Mouse (Mus musculus): ENCODE results near the gene C2. TPM values are rescaled to one million over a fixed set of nuclear protein-coding genes. Genes with fewer than 3 reads are reported as not detected.

C2 gene
- polyA plus RNA-seq, 1 experiment from 2014 or later: 2.4 TPM

- Histone ChIP-seq H3K36me3 (no peaks in the 10 kb centered on the region; the same call in 1 of the 2 replicates), H3K27ac (replicated peaks) (no peak overlapping the region), H3K4me2 (no peak overlapping the region), H3K9ac (no peak overlapping the region), H3K9me3 (no peaks in the 10 kb centered on the region), H3K4me1 (replicated peaks) (peaks cover 20% of the 10 kb centered on the region), H3K27me3 (no peaks in the 10 kb centered on the region), H3K4me3 (no peak overlapping the region)
- WGBS: 97% methylated on average over 2 of the region's 2 CpGs
- ATAC-seq (ENCODE audit: low FRiP score, low read depth): no peak
Measured at GRCm38 (mm10) chr17:34891377-34891776, 6.7 kb downstream of the C2 start.

GRCm38 (mm10) chr17:34890074-34890743 is 7.9 kb downstream of the C2 start:
- Histone ChIP-seq H3K36me3 (no peaks in the 10 kb centered on the region), H3K27me3 (no peaks in the 10 kb centered on the region), H3K4me3 (no peak overlapping the region), H3K9ac (no peak overlapping the region), H3K27ac (replicated peaks) (no peak overlapping the region), H3K4me1 (replicated peaks) (peaks cover 8% of the 10 kb centered on the region), H3K4me2 (no peak overlapping the region), H3K9me3 (no peaks in the 10 kb centered on the region)
- no peak for ATAC-seq (ENCODE audit: low FRiP score, low read depth)
- 87% methylated on average over 12 of the region's 12 CpGs for WGBS

- no peaks in the 10 kb centered on the region for H3K36me3 ChIP-seq
- H3K27ac ChIP-seq (replicated peaks): no peak overlapping the region
- H3K27me3 ChIP-seq: no peaks in the 10 kb centered on the region
- 86% methylated on average over 5 of the region's 5 CpGs for WGBS
- H3K4me2 ChIP-seq: no peak overlapping the region
- no peak overlapping the region for H3K9ac ChIP-seq
- ATAC-seq (ENCODE audit: low FRiP score, low read depth): no peak
- H3K4me3 ChIP-seq: no peak overlapping the region
- no peaks in the 10 kb centered on the region for H3K9me3 ChIP-seq
- H3K4me1 ChIP-seq (replicated peaks): no peaks in the 10 kb centered on the region
Measured at GRCm38 (mm10) chr17:34887942-34888341, 10.1 kb downstream of the C2 start.

- Histone ChIP-seq H3K27me3 (peaks cover 8% of the 10 kb centered on the region; the same call in 1 of the 2 replicates), H3K36me3 (no peaks in the 10 kb centered on the region), H3K27ac (replicated peaks) (no peak overlapping the region), H3K9ac (no peak overlapping the region), H3K4me3 (no peak overlapping the region), H3K4me2 (no peak overlapping the region), H3K9me3 (no peaks in the 10 kb centered on the region), H3K4me1 (replicated peaks) (no peaks in the 10 kb centered on the region)
- ATAC-seq (ENCODE audit: low FRiP score, low read depth): no peak
- WGBS: 88% methylated on average over 3 of the region's 3 CpGs
Measured at GRCm38 (mm10) chr17:34885615-34886014, 12.4 kb downstream of the C2 start.

- Histone ChIP-seq H3K27ac (replicated peaks) (no peak overlapping the region), H3K27me3 (peaks cover 8% of the 10 kb centered on the region; the same call in 1 of the 2 replicates), H3K9me3 (no peaks in the 10 kb centered on the region), H3K36me3 (no peaks in the 10 kb centered on the region), H3K4me2 (no peak overlapping the region), H3K9ac (no peak overlapping the region), H3K4me3 (no peak overlapping the region), H3K4me1 (replicated peaks) (no peaks in the 10 kb centered on the region)
- 87% methylated on average over 6 of the region's 6 CpGs for WGBS
- ATAC-seq (ENCODE audit: low FRiP score, low read depth): no peak
Measured at GRCm38 (mm10) chr17:34884704-34885103, 13.4 kb downstream of the C2 start.

- Histone ChIP-seq H3K9me3 (no peaks in the 10 kb centered on the region), H3K4me3 (no peak overlapping the region), H3K4me1 (replicated peaks) (no peaks in the 10 kb centered on the region), H3K27me3 (peaks cover 8% of the 10 kb centered on the region; the same call in 1 of the 2 replicates), H3K9ac (no peak overlapping the region), H3K36me3 (no peaks in the 10 kb centered on the region), H3K27ac (replicated peaks) (no peak overlapping the region), H3K4me2 (no peak overlapping the region)
- WGBS: 54% methylated on average over 3 of the region's 3 CpGs
- ATAC-seq (ENCODE audit: low FRiP score, low read depth): no peak; the same call in 1 of the 2 replicates
Measured at GRCm38 (mm10) chr17:34883332-34883731, 14.7 kb downstream of the C2 start.

- H3K9me3 ChIP-seq: no peaks in the 10 kb centered on the region
- no peaks in the 10 kb centered on the region for H3K4me1 ChIP-seq (replicated peaks)
- peaks cover 8% of the 10 kb centered on the region; the same call in 1 of the 2 replicates for H3K27me3 ChIP-seq
- no peak for ATAC-seq (ENCODE audit: low FRiP score, low read depth)
- no peak within 1 kb of the TSS for H3K27ac ChIP-seq (replicated peaks)
- no peaks in the 10 kb centered on the region for H3K36me3 ChIP-seq
- H3K4me2 ChIP-seq: no peak within 1 kb of the TSS
- H3K9ac ChIP-seq: no peak within 1 kb of the TSS
- WGBS: 9% methylated on average over 15 of the region's 15 CpGs
- no peak within 1 kb of the TSS for H3K4me3 ChIP-seq
Measured at GRCm38 (mm10) chr17:34881683-34882310, 16.3 kb downstream of the C2 start, which contains the start of gene Gm20547. TSS of gene Gm20547 (minus strand) at chr17:34882042.

- ATAC-seq (ENCODE audit: low FRiP score, low read depth): no peak
- no peaks in the 10 kb centered on the region for H3K9me3 ChIP-seq
- no peak overlapping the region for H3K4me3 ChIP-seq
Measured at GRCm38 (mm10) chr17:34881166-34881565, 16.9 kb downstream of the C2 start.

GRCm38 (mm10) chr17:34879336-34879879 is 18.7 kb downstream of the C2 start, which contains the start of gene Zbtb12:
TSS of gene Zbtb12 (plus strand) at chr17:34879483.
- Histone ChIP-seq H3K27ac (replicated peaks) (no peak within 1 kb of the TSS), H3K9me3 (no peaks in the 10 kb centered on the region), H3K9ac (no peak within 1 kb of the TSS), H3K4me2 (no peak within 1 kb of the TSS), H3K36me3 (no peaks in the 10 kb centered on the region), H3K27me3 (peaks cover 8% of the 10 kb centered on the region; the same call in 1 of the 2 replicates), H3K4me1 (replicated peaks) (no peaks in the 10 kb centered on the region), H3K4me3 (no peak within 1 kb of the TSS)
- WGBS: 65% methylated on average over 11 of the region's 11 CpGs
- no peak for ATAC-seq (ENCODE audit: low FRiP score, low read depth)

More at GRCm38 (mm10) chr17:34881166-34881565, 16.9 kb downstream of the C2 start:
- H3K27me3 ChIP-seq: peaks cover 8% of the 10 kb centered on the region; the same call in 1 of the 2 replicates
- no peaks in the 10 kb centered on the region for H3K4me1 ChIP-seq (replicated peaks)
- no peaks in the 10 kb centered on the region for H3K36me3 ChIP-seq
- H3K9ac ChIP-seq: no peak overlapping the region
- no peak overlapping the region for H3K4me2 ChIP-seq
- H3K27ac ChIP-seq (replicated peaks): no peak overlapping the region

GRCm38 (mm10) chr17:34874321-34874720 is 23.7 kb downstream of the C2 start:
- Histone ChIP-seq H3K27me3 (no peaks in the 10 kb centered on the region), H3K9me3 (no peaks in the 10 kb centered on the region), H3K4me2 (no peak overlapping the region), H3K4me1 (replicated peaks) (no peaks in the 10 kb centered on the region), H3K4me3 (no peak overlapping the region), H3K36me3 (no peaks in the 10 kb centered on the region), H3K27ac (replicated peaks) (no peak overlapping the region), H3K9ac (no peak overlapping the region)
- no peak for ATAC-seq (ENCODE audit: low FRiP score, low read depth)
- WGBS: 95% methylated on average over 6 of the region's 6 CpGs

- no peak overlapping the region for H3K4me2 ChIP-seq
- no peaks in the 10 kb centered on the region for H3K9me3 ChIP-seq
- ATAC-seq (ENCODE audit: low FRiP score, low read depth): no peak
- no peaks in the 10 kb centered on the region for H3K27me3 ChIP-seq
- H3K4me1 ChIP-seq (replicated peaks): no peaks in the 10 kb centered on the region
- no peaks in the 10 kb centered on the region for H3K36me3 ChIP-seq
- no peak overlapping the region for H3K9ac ChIP-seq
- WGBS: 64% methylated on average over 7 of the region's 7 CpGs
- H3K27ac ChIP-seq (replicated peaks): no peak overlapping the region
- H3K4me3 ChIP-seq: no peak overlapping the region
Measured at GRCm38 (mm10) chr17:34865981-34866380, 32.1 kb downstream of the C2 start.

GRCm38 (mm10) chr17:34862416-34863081 is 35.5 kb downstream of the C2 start, which contains the start of gene Cfb:
TSS of gene Cfb (minus strand) at chr17:34862518.
- Histone ChIP-seq H3K4me3 (no peak within 1 kb of the TSS), H3K4me2 (no peak within 1 kb of the TSS), H3K27me3 (no peaks in the 10 kb centered on the region), H3K4me1 (replicated peaks) (no peaks in the 10 kb centered on the region), H3K36me3 (no peaks in the 10 kb centered on the region), H3K27ac (replicated peaks) (no peak within 1 kb of the TSS), H3K9ac (no peak within 1 kb of the TSS), H3K9me3 (no peaks in the 10 kb centered on the region)
- WGBS: 74% methylated on average over 8 of the region's 8 CpGs
- ATAC-seq (ENCODE audit: low FRiP score, low read depth): no peak
